Mouse (Mus musculus): ENCODE measurements around the gene Ank3. TPM values are rescaled to one million over a fixed set of nuclear protein-coding genes. Genes with fewer than 3 reads are reported as not detected.
A peak's percentile ranks its signal among the peaks of the same experiment; 100 is the strongest.

Gene Ank3
- total and polyA plus RNA-seq, 2 experiments from 2014 or later: 60.1 to 239 TPM

DNA sequence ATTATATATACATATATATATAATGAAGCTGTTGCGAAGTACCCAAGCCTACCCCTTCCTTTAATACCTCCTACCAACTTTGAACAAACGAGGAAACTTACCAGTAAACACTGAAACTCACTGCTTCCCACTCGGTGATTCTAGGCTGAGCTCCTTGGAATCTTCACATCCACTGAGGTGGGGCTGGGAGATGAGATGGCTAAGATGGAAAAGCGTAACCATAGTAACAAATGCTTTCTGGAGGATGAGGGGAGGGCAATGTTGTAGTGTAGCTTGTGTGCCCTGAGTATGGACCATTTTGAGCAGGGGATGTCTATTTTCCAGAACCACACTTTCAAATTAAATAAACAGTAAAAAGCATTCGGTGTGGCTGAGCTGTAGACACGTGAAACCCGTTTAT is 364.4 kb downstream of the Ank3 start:
- no peak overlapping the region for H3K4me2 ChIP-seq (ENCODE audit: low read depth, low read length)
- H3K9ac ChIP-seq (replicated peaks; ENCODE audit: low read length): no peak overlapping the region
- H3K36me3 ChIP-seq (ENCODE audit: insufficient read depth, low read length): no peaks in the 10 kb centered on the region
- WGBS: 61% methylated on average over 7 of the region's 7 CpGs
- no peaks in the 10 kb centered on the region for H3K27me3 ChIP-seq (ENCODE audit: insufficient read depth, low read length)
- no peak overlapping the region for H3K27ac ChIP-seq
- TF ChIP-seq CTCF (IDR thresholded peaks at IDR 0.05; ENCODE audit: low read depth): no peak
- DNase-seq (ENCODE audit: low spot score) (peak; percentile 36), ATAC-seq (peak; percentile 38; the same call in 1 of the 2 replicates)
- no peak overlapping the region for H3K4me3 ChIP-seq (ENCODE audit: low read length)
- peaks cover 4% of the 10 kb centered on the region; the same call in 1 of the 2 replicates for H3K4me1 ChIP-seq (ENCODE audit: insufficient read depth, low read length)
- no peaks in the 10 kb centered on the region for H3K9me3 ChIP-seq (ENCODE audit: low read length)

DNA sequence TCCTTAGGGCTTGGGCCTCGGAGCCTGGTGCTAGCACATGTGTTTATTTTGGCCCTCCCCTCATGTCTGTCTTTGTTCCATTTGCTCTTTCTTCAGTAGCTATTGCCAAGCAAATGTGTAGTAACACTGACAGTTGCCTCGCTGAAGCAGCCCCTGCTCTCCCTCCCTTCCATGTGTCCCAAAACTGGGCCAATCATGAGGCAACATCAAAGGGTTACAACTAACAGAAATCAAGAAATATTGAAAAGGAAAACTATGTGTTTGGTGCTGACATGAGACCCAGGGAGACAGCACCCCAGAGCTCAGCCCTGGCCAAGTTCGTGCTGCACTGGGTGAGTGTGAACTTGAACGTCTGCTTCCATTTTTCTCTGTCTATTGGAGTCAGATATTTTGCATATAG is 365.8 kb downstream of the Ank3 start:
- Histone ChIP-seq H3K36me3 (ENCODE audit: insufficient read depth, low read length) (no peaks in the 10 kb centered on the region), H3K4me3 (ENCODE audit: low read length) (no peak overlapping the region), H3K4me2 (ENCODE audit: low read depth, low read length) (no peak overlapping the region), H3K9ac (replicated peaks; ENCODE audit: low read length) (no peak overlapping the region), H3K4me1 (ENCODE audit: insufficient read depth, low read length) (peaks cover 4% of the 10 kb centered on the region; the same call in 1 of the 2 replicates), H3K27me3 (ENCODE audit: insufficient read depth, low read length) (no peaks in the 10 kb centered on the region), H3K27ac (0 out of 2 replicates have a peak overlapping the region, but pooled peaks have one; percentile 26), H3K9me3 (ENCODE audit: low read length) (no peaks in the 10 kb centered on the region)
- 29% methylated on average over 4 of the region's 4 CpGs for WGBS
- DNase-seq (ENCODE audit: low spot score): no peak
- ATAC-seq: no peak
- no peak for TF ChIP-seq CTCF (IDR thresholded peaks at IDR 0.05; ENCODE audit: low read depth)

GRCm38 (mm10) chr10:69777065-69777645 is 378.6 kb downstream of the Ank3 start:
- Histone ChIP-seq H3K4me3 (ENCODE audit: low read length) (no peak overlapping the region), H3K36me3 (ENCODE audit: insufficient read depth, low read length) (no peaks in the 10 kb centered on the region), H3K4me1 (ENCODE audit: insufficient read depth, low read length) (no peaks in the 10 kb centered on the region), H3K9me3 (ENCODE audit: low read length) (no peaks in the 10 kb centered on the region), H3K4me2 (ENCODE audit: low read depth, low read length) (no peak overlapping the region), H3K27me3 (ENCODE audit: insufficient read depth, low read length) (no peaks in the 10 kb centered on the region), H3K9ac (replicated peaks; ENCODE audit: low read length) (no peak overlapping the region), H3K27ac (no peak overlapping the region)
- DNase-seq (ENCODE audit: low spot score) (no peak), ATAC-seq (no peak)
- 88% methylated on average over 12 of the region's 12 CpGs for WGBS
- no peak for TF ChIP-seq CTCF (IDR thresholded peaks at IDR 0.05; ENCODE audit: low read depth)

DNA sequence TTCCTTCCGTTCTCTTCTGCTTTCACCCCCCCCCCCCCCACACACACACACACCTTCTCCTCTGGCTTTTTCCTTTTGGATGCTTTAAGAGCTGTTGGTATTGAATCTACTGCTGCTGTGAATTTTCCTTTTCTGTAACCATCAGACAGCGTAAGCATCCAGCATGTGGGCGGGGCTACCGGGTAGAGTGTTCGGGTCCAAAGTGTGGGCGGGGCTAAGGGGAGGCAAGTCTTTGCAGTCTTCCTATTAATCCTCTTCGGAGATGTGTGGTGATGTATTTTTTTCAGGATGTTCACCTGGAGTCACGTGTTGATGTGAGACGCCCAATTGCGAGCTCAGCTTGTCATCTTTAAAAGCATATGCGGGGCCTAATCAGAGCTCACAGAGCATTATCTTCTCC is 379.2 kb downstream of the Ank3 start:
- no peaks in the 10 kb centered on the region for H3K27me3 ChIP-seq (ENCODE audit: insufficient read depth, low read length)
- ATAC-seq (no peak), DNase-seq (ENCODE audit: low spot score) (no peak)
- H3K27ac ChIP-seq: no peak overlapping the region
- H3K4me2 ChIP-seq (ENCODE audit: low read depth, low read length): no peak overlapping the region
- H3K9me3 ChIP-seq (ENCODE audit: low read length): no peaks in the 10 kb centered on the region
- WGBS: 79% methylated on average over 11 of the region's 11 CpGs
- H3K9ac ChIP-seq (replicated peaks; ENCODE audit: low read length): no peak overlapping the region
- TF ChIP-seq CTCF (IDR thresholded peaks at IDR 0.05; ENCODE audit: low read depth): no peak
- H3K36me3 ChIP-seq (ENCODE audit: insufficient read depth, low read length): no peaks in the 10 kb centered on the region
- H3K4me1 ChIP-seq (ENCODE audit: insufficient read depth, low read length): no peaks in the 10 kb centered on the region
- H3K4me3 ChIP-seq (ENCODE audit: low read length): no peak overlapping the region

- no peak overlapping the region for H3K4me3 ChIP-seq (ENCODE audit: low read length)
- no peak overlapping the region for H3K27ac ChIP-seq
- H3K4me1 ChIP-seq (ENCODE audit: insufficient read depth, low read length): no peaks in the 10 kb centered on the region
- 76% methylated on average over 3 of the region's 3 CpGs for WGBS
- no peak for DNase-seq (ENCODE audit: low spot score)
- H3K9ac ChIP-seq (replicated peaks; ENCODE audit: low read length): no peak overlapping the region
- ATAC-seq: no peak
- H3K4me2 ChIP-seq (ENCODE audit: low read depth, low read length): no peak overlapping the region
- H3K36me3 ChIP-seq (ENCODE audit: insufficient read depth, low read length): no peaks in the 10 kb centered on the region
- no peaks in the 10 kb centered on the region for H3K27me3 ChIP-seq (ENCODE audit: insufficient read depth, low read length)
- H3K9me3 ChIP-seq (ENCODE audit: low read length): no peaks in the 10 kb centered on the region
- TF ChIP-seq CTCF (IDR thresholded peaks at IDR 0.05; ENCODE audit: low read depth): no peak
Measured at GRCm38 (mm10) chr10:69779246-69779645, 380.7 kb downstream of the Ank3 start.

DNA sequence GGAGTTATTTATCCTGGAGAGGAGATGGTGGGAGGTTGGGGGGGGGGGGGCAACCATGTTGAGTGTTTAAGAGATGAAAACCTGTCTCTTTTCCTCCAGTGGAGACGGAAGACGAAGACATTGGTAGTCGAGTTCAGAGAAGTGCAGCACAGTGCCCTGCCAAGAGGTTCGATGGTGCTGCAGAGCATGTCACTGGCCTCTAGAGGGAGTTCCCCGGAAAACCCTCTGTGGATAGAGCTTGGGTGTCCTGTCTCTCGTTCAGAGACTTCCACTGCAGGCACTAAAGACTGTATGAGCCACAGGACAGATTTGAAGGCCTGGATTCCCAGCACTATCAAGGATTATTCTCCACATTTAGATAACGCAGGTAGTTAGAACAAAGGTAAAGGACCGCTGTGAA is 382.9 kb downstream of the Ank3 start:
- Histone ChIP-seq H3K4me1 (ENCODE audit: insufficient read depth, low read length) (no peaks in the 10 kb centered on the region), H3K4me3 (ENCODE audit: low read length) (no peak overlapping the region), H3K27me3 (ENCODE audit: insufficient read depth, low read length) (no peaks in the 10 kb centered on the region), H3K36me3 (ENCODE audit: insufficient read depth, low read length) (no peaks in the 10 kb centered on the region), H3K9me3 (ENCODE audit: low read length) (no peaks in the 10 kb centered on the region), H3K9ac (replicated peaks; ENCODE audit: low read length) (no peak overlapping the region), H3K27ac (no peak overlapping the region), H3K4me2 (ENCODE audit: low read depth, low read length) (peak overlapping the region; percentile 19; the same call in 1 of the 2 replicates)
- 29% methylated on average over 8 of the region's 8 CpGs for WGBS
- peak; percentile 70 for TF ChIP-seq CTCF (IDR thresholded peaks at IDR 0.05; ENCODE audit: low read depth)
- peak; percentile 65 for DNase-seq (ENCODE audit: low spot score)
- ATAC-seq: peak; percentile 81

GRCm38 (mm10) chr10:69785235-69785634 is 386.7 kb downstream of the Ank3 start:
- no peaks in the 10 kb centered on the region for H3K4me1 ChIP-seq (ENCODE audit: insufficient read depth, low read length)
- H3K36me3 ChIP-seq (ENCODE audit: insufficient read depth, low read length): no peaks in the 10 kb centered on the region
- H3K27me3 ChIP-seq (ENCODE audit: insufficient read depth, low read length): no peaks in the 10 kb centered on the region
- ATAC-seq: no peak
- H3K4me2 ChIP-seq (ENCODE audit: low read depth, low read length): no peak overlapping the region
- DNase-seq (ENCODE audit: low spot score): no peak
- TF ChIP-seq CTCF (IDR thresholded peaks at IDR 0.05; ENCODE audit: low read depth): no peak
- WGBS: 53% methylated on average over 7 of the region's 7 CpGs
- no peak overlapping the region for H3K9ac ChIP-seq (replicated peaks; ENCODE audit: low read length)
- H3K9me3 ChIP-seq (ENCODE audit: low read length): no peaks in the 10 kb centered on the region
- no peak overlapping the region for H3K27ac ChIP-seq
- no peak overlapping the region for H3K4me3 ChIP-seq (ENCODE audit: low read length)
